Mouse (Mus musculus): ENCODE results near the gene Il1rl2. TPM values are rescaled to one million over a fixed set of nuclear protein-coding genes. Genes with fewer than 3 reads are reported as not detected.

The Il1rl2 gene
- polyA plus RNA-seq (2016; fragmentation: Nextera tagmentation; extraction: Ambion mirVana), result 7.8 and 8.1 TPM in 2 replicates

GRCm38 (mm10) chr1:40324457-40324856, at the start of gene Il1rl2:
Gene Il1rl2 (plus strand): TSS chr1:40324610.
- WGBS, result 16% methylated on average over 6 of the region's 6 CpGs
- peak within 1 kb of the TSS; percentile 56 for H3K9ac ChIP-seq
- H3K4me1 ChIP-seq, result peaks cover 19% of the 10 kb centered on the region; the same call in 1 of the 2 replicates
- H3K27ac ChIP-seq, result no peak within 1 kb of the TSS
- peak within 1 kb of the TSS; percentile 42 for H3K4me3 ChIP-seq
- no peaks in the 10 kb centered on the region for H3K36me3 ChIP-seq
- no peaks in the 10 kb centered on the region for H3K9me3 ChIP-seq
- 0 out of 2 replicates have a peak, but pooled peaks have one; percentile 35 for ATAC-seq (ENCODE audit: insufficient number of reproducible peaks, insufficient read depth, low FRiP score, low TSS enrichment)
- peak within 1 kb of the TSS; percentile 80 for H3K4me2 ChIP-seq (replicated peaks)
- H3K27me3 ChIP-seq, result peaks cover 19% of the 10 kb centered on the region

- 0 out of 2 replicates have a peak, but pooled peaks cover under 1% of the 10 kb centered on the region for H3K27me3 ChIP-seq
- no peak for ATAC-seq (ENCODE audit: insufficient number of reproducible peaks, insufficient read depth, low FRiP score, low TSS enrichment)
- no peak overlapping the region for H3K27ac ChIP-seq
- 70% methylated on average over 10 of the region's 10 CpGs for WGBS
- H3K9me3 ChIP-seq, result no peaks in the 10 kb centered on the region
- H3K9ac ChIP-seq, result no peak overlapping the region
- 0 out of 2 replicates have a peak, but pooled peaks cover 3% of the 10 kb centered on the region for H3K4me1 ChIP-seq
- H3K4me2 ChIP-seq (replicated peaks), result no peak overlapping the region
- H3K36me3 ChIP-seq, result no peaks in the 10 kb centered on the region
- no peak overlapping the region for H3K4me3 ChIP-seq
These were observed 49.0 kb upstream of the Il1rl2 start for GRCm38 (mm10) chr1:40275285-40276013.

- Histone ChIP-seq H3K27me3 (no peaks in the 10 kb centered on the region), H3K36me3 (no peaks in the 10 kb centered on the region), H3K4me1 (0 out of 2 replicates have a peak, but pooled peaks cover 3% of the 10 kb centered on the region), H3K9me3 (no peaks in the 10 kb centered on the region), H3K27ac (no peak overlapping the region), H3K4me3 (no peak overlapping the region), H3K9ac (no peak overlapping the region), H3K4me2 (replicated peaks) (no peak overlapping the region)
- no peak for ATAC-seq (ENCODE audit: insufficient number of reproducible peaks, insufficient read depth, low FRiP score, low TSS enrichment)
- WGBS, result 82% methylated on average over 4 of the region's 4 CpGs
These were observed 46.5 kb upstream of the Il1rl2 start for GRCm38 (mm10) chr1:40277944-40278343.

- H3K9ac ChIP-seq, result no peak overlapping the region
- H3K9me3 ChIP-seq, result no peaks in the 10 kb centered on the region
- no peaks in the 10 kb centered on the region for H3K27me3 ChIP-seq
- H3K4me1 ChIP-seq, result 0 out of 2 replicates have a peak, but pooled peaks cover 3% of the 10 kb centered on the region
- no peak overlapping the region for H3K4me3 ChIP-seq
- no peak overlapping the region for H3K27ac ChIP-seq
- H3K36me3 ChIP-seq, result no peaks in the 10 kb centered on the region
- 71% methylated on average over 2 of the region's 2 CpGs for WGBS
- H3K4me2 ChIP-seq (replicated peaks), result no peak overlapping the region
- no peak for ATAC-seq (ENCODE audit: insufficient number of reproducible peaks, insufficient read depth, low FRiP score, low TSS enrichment)
These were observed 45.7 kb upstream of the Il1rl2 start for GRCm38 (mm10) chr1:40278720-40279119.

GRCm38 (mm10) chr1:40279182-40279743, 45.1 kb upstream of the Il1rl2 start:
- 75% methylated on average over 11 of the region's 11 CpGs for WGBS

GRCm38 (mm10) chr1:40281950-40282349, 42.5 kb upstream of the Il1rl2 start:
- no peaks in the 10 kb centered on the region for H3K36me3 ChIP-seq
- H3K27ac ChIP-seq, result no peak overlapping the region
- WGBS, result 69% methylated on average over 4 of the region's 4 CpGs
- no peaks in the 10 kb centered on the region for H3K9me3 ChIP-seq
- no peak overlapping the region for H3K4me2 ChIP-seq (replicated peaks)
- no peak overlapping the region for H3K4me3 ChIP-seq
- H3K27me3 ChIP-seq, result no peaks in the 10 kb centered on the region
- H3K4me1 ChIP-seq, result no peaks in the 10 kb centered on the region
- no peak for ATAC-seq (ENCODE audit: insufficient number of reproducible peaks, insufficient read depth, low FRiP score, low TSS enrichment)
- no peak overlapping the region for H3K9ac ChIP-seq

More at GRCm38 (mm10) chr1:40279182-40279743, 45.1 kb upstream of the Il1rl2 start:
- no peak for ATAC-seq (ENCODE audit: insufficient number of reproducible peaks, insufficient read depth, low FRiP score, low TSS enrichment)
- no peaks in the 10 kb centered on the region for H3K36me3 ChIP-seq
- no peak overlapping the region for H3K4me3 ChIP-seq
- H3K9me3 ChIP-seq, result no peaks in the 10 kb centered on the region
- H3K27ac ChIP-seq, result no peak overlapping the region
- H3K9ac ChIP-seq, result no peak overlapping the region
- H3K4me1 ChIP-seq, result 0 out of 2 replicates have a peak, but pooled peaks cover 3% of the 10 kb centered on the region
- H3K27me3 ChIP-seq, result no peaks in the 10 kb centered on the region
- H3K4me2 ChIP-seq (replicated peaks), result no peak overlapping the region

GRCm38 (mm10) chr1:40282394-40282793, 42.0 kb upstream of the Il1rl2 start:
- Histone ChIP-seq H3K27ac (no peak overlapping the region), H3K36me3 (no peaks in the 10 kb centered on the region), H3K4me1 (no peaks in the 10 kb centered on the region), H3K9ac (no peak overlapping the region), H3K4me2 (replicated peaks) (no peak overlapping the region), H3K4me3 (no peak overlapping the region), H3K9me3 (no peaks in the 10 kb centered on the region), H3K27me3 (no peaks in the 10 kb centered on the region)
- no peak for ATAC-seq (ENCODE audit: insufficient number of reproducible peaks, insufficient read depth, low FRiP score, low TSS enrichment)
- WGBS, result 72% methylated on average over 3 of the region's 3 CpGs

GRCm38 (mm10) chr1:40283995-40284394, 40.4 kb upstream of the Il1rl2 start:
- 84% methylated on average over 5 of the region's 5 CpGs for WGBS
- no peak overlapping the region for H3K4me2 ChIP-seq (replicated peaks)
- H3K9me3 ChIP-seq, result no peaks in the 10 kb centered on the region
- H3K4me1 ChIP-seq, result no peaks in the 10 kb centered on the region
- no peaks in the 10 kb centered on the region for H3K27me3 ChIP-seq
- ATAC-seq (ENCODE audit: insufficient number of reproducible peaks, insufficient read depth, low FRiP score, low TSS enrichment), result no peak
- no peak overlapping the region for H3K4me3 ChIP-seq
- no peaks in the 10 kb centered on the region for H3K36me3 ChIP-seq
- H3K27ac ChIP-seq, result no peak overlapping the region
- H3K9ac ChIP-seq, result no peak overlapping the region

- Histone ChIP-seq H3K36me3 (no peaks in the 10 kb centered on the region), H3K4me3 (no peak overlapping the region), H3K27me3 (no peaks in the 10 kb centered on the region), H3K27ac (no peak overlapping the region), H3K4me2 (replicated peaks) (no peak overlapping the region), H3K9me3 (no peaks in the 10 kb centered on the region), H3K9ac (no peak overlapping the region), H3K4me1 (no peaks in the 10 kb centered on the region)
- WGBS, result 65% methylated on average over 12 of the region's 12 CpGs
- no peak for ATAC-seq (ENCODE audit: insufficient number of reproducible peaks, insufficient read depth, low FRiP score, low TSS enrichment)
These were observed 33.7 kb upstream of the Il1rl2 start for GRCm38 (mm10) chr1:40290489-40291255.

- Histone ChIP-seq H3K27ac (no peak overlapping the region), H3K27me3 (no peaks in the 10 kb centered on the region), H3K9me3 (no peaks in the 10 kb centered on the region), H3K4me2 (replicated peaks) (no peak overlapping the region), H3K9ac (no peak overlapping the region), H3K4me1 (no peaks in the 10 kb centered on the region), H3K36me3 (no peaks in the 10 kb centered on the region), H3K4me3 (no peak overlapping the region)
- 95% methylated on average over 2 of the region's 2 CpGs for WGBS
- no peak for ATAC-seq (ENCODE audit: insufficient number of reproducible peaks, insufficient read depth, low FRiP score, low TSS enrichment)
These were observed 32.2 kb upstream of the Il1rl2 start for GRCm38 (mm10) chr1:40292231-40292630.

GRCm38 (mm10) chr1:40293891-40294290, 30.5 kb upstream of the Il1rl2 start:
- no peaks in the 10 kb centered on the region for H3K4me1 ChIP-seq
- no peak for ATAC-seq (ENCODE audit: insufficient number of reproducible peaks, insufficient read depth, low FRiP score, low TSS enrichment)
- H3K36me3 ChIP-seq, result no peaks in the 10 kb centered on the region
- H3K27ac ChIP-seq, result no peak overlapping the region
- H3K4me2 ChIP-seq (replicated peaks), result no peak overlapping the region
- no peak overlapping the region for H3K9ac ChIP-seq
- no peaks in the 10 kb centered on the region for H3K27me3 ChIP-seq
- H3K9me3 ChIP-seq, result no peaks in the 10 kb centered on the region
- 90% methylated on average over 7 of the region's 7 CpGs for WGBS
- no peak overlapping the region for H3K4me3 ChIP-seq

Data from embryonic facial prominence, embryonic 12.5 days (tissue).